Mouse (Mus musculus): ENCODE measurements around the gene Lpar5. TPM values are rescaled to one million over a fixed set of nuclear protein-coding genes. Genes with fewer than 3 reads are reported as not detected.

The Lpar5 gene
- total RNA-seq, 1 experiment: 5.0 TPM

- TF ChIP-seq ZNF384 (IDR thresholded peaks at IDR 0.05; ENCODE audit: low read depth, low read length) (no peak), MAFK (IDR thresholded peaks at IDR 0.05; ENCODE audit: insufficient read depth, low read depth, low read length) (no peak), CHD2 (IDR thresholded peaks at IDR 0.05; ENCODE audit: low read depth, low read length) (no peak)
- H3K9ac ChIP-seq (ENCODE audit: insufficient read depth, low read depth, low read length, poor library complexity, severe bottlenecking): peak overlapping the region; percentile 74; the same call in 1 of the 2 replicates
- H3K4me3 ChIP-seq (ENCODE audit: insufficient read depth in 1 of 2, low read depth in 1 of 2, low read length in 2 of 2, poor library complexity in 1 of 2, severe bottlenecking in 1 of 2): peak overlapping the region; percentile 57 to 63
- H3K9me3 ChIP-seq (ENCODE audit: control insufficient read depth, insufficient read depth, low read depth, low read length): no peaks in the 10 kb centered on the region
- in situ Hi-C loops (cut with MboI; ENCODE audit: low sequenced_read_pairs in 2 of 2, unreplicated experiment in 2 of 2): no loop called here
- no peak overlapping the region; the same call in 1 of the 2 replicates for H3K27ac ChIP-seq (ENCODE audit: insufficient read depth, low read depth, low read length, poor library complexity, severe bottlenecking)
- no peak for DNase-seq (ENCODE audit: low read depth, low spot score)
- H3K4me1 ChIP-seq (ENCODE audit: control insufficient read depth in 2 of 2, insufficient read depth in 2 of 2, low read length in 2 of 2, poor library complexity in 1 of 2): no peaks in the 10 kb centered on the region; a peak in 2 of 4 replicates
- peaks cover 17% of the 10 kb centered on the region for H3K36me3 ChIP-seq (ENCODE audit: control insufficient read depth, insufficient read depth, low read length, poor library complexity, severe bottlenecking)
Observed at GRCm38 (mm10) chr6:125039131-125039530, 28.6 kb upstream of the Lpar5 start.

GRCm38 (mm10) chr6:125039533-125040153, 28.1 kb upstream of the Lpar5 start, which contains the start of gene Ing4:
Ing4 (plus strand) TSS chr6:125039760.
- DNase-seq (ENCODE audit: low read depth, low spot score): peak; percentile 95
- Histone ChIP-seq H3K36me3 (ENCODE audit: control insufficient read depth, insufficient read depth, low read length, poor library complexity, severe bottlenecking) (peaks cover 21% of the 10 kb centered on the region), H3K27ac (ENCODE audit: insufficient read depth, low read depth, low read length, poor library complexity, severe bottlenecking) (peak within 1 kb of the TSS; percentile 15), H3K4me3 (ENCODE audit: insufficient read depth in 1 of 2, low read depth in 1 of 2, low read length in 2 of 2, poor library complexity in 1 of 2, severe bottlenecking in 1 of 2) (peak within 1 kb of the TSS; percentile 83 to 89), H3K9me3 (ENCODE audit: control insufficient read depth, insufficient read depth, low read depth, low read length) (no peaks in the 10 kb centered on the region), H3K4me1 (ENCODE audit: control insufficient read depth in 2 of 2, insufficient read depth in 2 of 2, low read length in 2 of 2, poor library complexity in 1 of 2) (no peaks in the 10 kb centered on the region; a peak in 2 of 4 replicates), H3K9ac (ENCODE audit: insufficient read depth, low read depth, low read length, poor library complexity, severe bottlenecking) (peak within 1 kb of the TSS; percentile 82)
- in situ Hi-C loops (cut with MboI; ENCODE audit: low sequenced_read_pairs in 2 of 2, unreplicated experiment in 2 of 2): no loop called here
- TF ChIP-seq HCFC1 (IDR thresholded peaks at IDR 0.05; ENCODE audit: borderline replicate concordance, insufficient read depth, low read length) (peak; percentile 96), MAFK (IDR thresholded peaks at IDR 0.05; ENCODE audit: insufficient read depth, low read depth, low read length) (peak; percentile 65), ZC3H11A (IDR thresholded peaks at IDR 0.05; ENCODE audit: borderline replicate concordance, low read depth, low read length) (no peak), CHD2 (IDR thresholded peaks at IDR 0.05; ENCODE audit: low read depth, low read length) (peak; percentile 46; the same call in 1 of the 2 replicates), ZNF384 (IDR thresholded peaks at IDR 0.05; ENCODE audit: low read depth, low read length) (peak; percentile 100)

GRCm38 (mm10) chr6:125040221-125040620, 27.5 kb upstream of the Lpar5 start:
- H3K4me3 ChIP-seq (ENCODE audit: insufficient read depth in 1 of 2, low read depth in 1 of 2, low read length in 2 of 2, poor library complexity in 1 of 2, severe bottlenecking in 1 of 2): peak overlapping the region; percentile 83 to 89
- no peak for TF ChIP-seq HCFC1 (IDR thresholded peaks at IDR 0.05; ENCODE audit: borderline replicate concordance, insufficient read depth, low read length)
- no peak for TF ChIP-seq MAFK (IDR thresholded peaks at IDR 0.05; ENCODE audit: insufficient read depth, low read depth, low read length)
- no peak for TF ChIP-seq ZC3H11A (IDR thresholded peaks at IDR 0.05; ENCODE audit: borderline replicate concordance, low read depth, low read length)
- no peak for TF ChIP-seq ZNF384 (IDR thresholded peaks at IDR 0.05; ENCODE audit: low read depth, low read length)
- TF ChIP-seq CHD2 (IDR thresholded peaks at IDR 0.05; ENCODE audit: low read depth, low read length): no peak
- peak overlapping the region; percentile 82 for H3K9ac ChIP-seq (ENCODE audit: insufficient read depth, low read depth, low read length, poor library complexity, severe bottlenecking)
- in situ Hi-C loops (cut with MboI; ENCODE audit: low sequenced_read_pairs in 2 of 2, unreplicated experiment in 2 of 2): no loop called here
- H3K36me3 ChIP-seq (ENCODE audit: control insufficient read depth, insufficient read depth, low read length, poor library complexity, severe bottlenecking): peaks cover 17% of the 10 kb centered on the region
- no peak overlapping the region for H3K27ac ChIP-seq (ENCODE audit: insufficient read depth, low read depth, low read length, poor library complexity, severe bottlenecking)
- DNase-seq (ENCODE audit: low read depth, low spot score): no peak
- H3K4me1 ChIP-seq (ENCODE audit: control insufficient read depth in 2 of 2, insufficient read depth in 2 of 2, low read length in 2 of 2, poor library complexity in 1 of 2): no peaks in the 10 kb centered on the region; a peak in 2 of 4 replicates
- no peaks in the 10 kb centered on the region for H3K9me3 ChIP-seq (ENCODE audit: control insufficient read depth, insufficient read depth, low read depth, low read length)

- TF ChIP-seq HCFC1 (IDR thresholded peaks at IDR 0.05; ENCODE audit: borderline replicate concordance, insufficient read depth, low read length) (no peak), ZC3H11A (IDR thresholded peaks at IDR 0.05; ENCODE audit: borderline replicate concordance, low read depth, low read length) (no peak), CHD2 (IDR thresholded peaks at IDR 0.05; ENCODE audit: low read depth, low read length) (no peak), ZNF384 (IDR thresholded peaks at IDR 0.05; ENCODE audit: low read depth, low read length) (no peak), MAFK (IDR thresholded peaks at IDR 0.05; ENCODE audit: insufficient read depth, low read depth, low read length) (no peak)
- Histone ChIP-seq H3K4me1 (ENCODE audit: control insufficient read depth in 2 of 2, insufficient read depth in 2 of 2, low read length in 2 of 2, poor library complexity in 1 of 2) (no peaks in the 10 kb centered on the region; a peak in 2 of 4 replicates), H3K9ac (ENCODE audit: insufficient read depth, low read depth, low read length, poor library complexity, severe bottlenecking) (no peak overlapping the region), H3K4me3 (ENCODE audit: insufficient read depth in 1 of 2, low read depth in 1 of 2, low read length in 2 of 2, poor library complexity in 1 of 2, severe bottlenecking in 1 of 2) (no peak overlapping the region), H3K9me3 (ENCODE audit: control insufficient read depth, insufficient read depth, low read depth, low read length) (no peaks in the 10 kb centered on the region), H3K36me3 (ENCODE audit: control insufficient read depth, insufficient read depth, low read length, poor library complexity, severe bottlenecking) (peaks cover 11% of the 10 kb centered on the region), H3K27ac (ENCODE audit: insufficient read depth, low read depth, low read length, poor library complexity, severe bottlenecking) (no peak overlapping the region)
- in situ Hi-C loops (cut with MboI; ENCODE audit: low sequenced_read_pairs in 2 of 2, unreplicated experiment in 2 of 2): no loop called here
- no peak for DNase-seq (ENCODE audit: low read depth, low spot score)
Observed at GRCm38 (mm10) chr6:125041047-125041446, 26.7 kb upstream of the Lpar5 start.

All from ES-E14 (cell line).